Mouse (Mus musculus) spleen, adult 10 weeks (tissue): ENCODE results near the gene Tm4sf5. TPM values are rescaled to one million over a fixed set of nuclear protein-coding genes. Genes with fewer than 3 reads are reported as not detected.

Experiments
- polyA plus RNA-seq: library from polyadenylated mRNA; stranded (reverse); fragments of 350-450 nt; fragmentation: Illumina TruSeq; extraction: RNeasy Lipid Tissue Mini Kit (QIAGEN cat#74804); gene quantifications from one replicate; pipeline ENCODE4 v1.2.3, GENCODE M21; 2015; ENCODE audit warnings: low replicate concordance; ENCODE audit not compliant: insufficient read depth

The Tm4sf5 gene
- polyA plus RNA-seq = 2.2 TPM

GRCm38 (mm10) chr11:70504970-70505369 is at the start of gene Tm4sf5:
Tm4sf5 (plus strand) TSS chr11:70505244.

GRCm38 (mm10) chr11:70458688-70459600 is 46.1 kb upstream of the Tm4sf5 start, which contains the start of gene Zmynd15:
Zmynd15 (plus strand) TSS chr11:70459433.

GRCm38 (mm10) chr11:70459601-70460101 is 45.4 kb upstream of the Tm4sf5 start, which contains the start of gene Cxcl16:
Cxcl16 (minus strand) TSS chr11:70459984.

GRCm38 (mm10) chr11:70514288-70514687 is 9.2 kb downstream of the Tm4sf5 start, which contains the start of gene Vmo1:
Vmo1 (minus strand) TSS chr11:70514616.

GRCm38 (mm10) chr11:70518923-70519322 is 13.9 kb downstream of the Tm4sf5 start, which contains the start of gene Gltpd2:
Gltpd2 (plus strand) TSS chr11:70519196.

GRCm38 (mm10) chr11:70525184-70525678 is 20.2 kb downstream of the Tm4sf5 start, which contains the start of gene Psmb6:
Psmb6 (plus strand) TSS chr11:70525367.

GRCm38 (mm10) chr11:70532839-70533238 is 27.8 kb downstream of the Tm4sf5 start, which contains the start of gene Gm40193:
Gm40193 (minus strand) TSS chr11:70532939.

GRCm38 (mm10) chr11:70539877-70540587 is 35.0 kb downstream of the Tm4sf5 start, which contains the start of gene Pld2:
Pld2 (plus strand) TSS chr11:70540064.

Other genes starting within 250 kb of the Tm4sf5 start
- 8.8 TPM for gene Alox12, start 249.9 kb upstream of the Tm4sf5 start, polyA plus RNA-seq
- not detected for gene Alox12e, start 182.6 kb upstream of the Tm4sf5 start, polyA plus RNA-seq
- gene Alox15, start 153.2 kb upstream of the Tm4sf5 start, polyA plus RNA-seq = 0.58 TPM
- 11.0 TPM for gene Pelp1, start 95.2 kb upstream of the Tm4sf5 start, polyA plus RNA-seq
- 94.8 TPM for gene Arrb2, start 72.6 kb upstream of the Tm4sf5 start, polyA plus RNA-seq
- 40.8 TPM for gene Med11, start 53.3 kb upstream of the Tm4sf5 start, polyA plus RNA-seq
- gene Zmynd15, start 45.8 kb upstream of the Tm4sf5 start, polyA plus RNA-seq = 4.9 TPM
- gene Cxcl16, start 45.3 kb upstream of the Tm4sf5 start, polyA plus RNA-seq = 36.3 TPM
- gene Vmo1, start 9.4 kb downstream of the Tm4sf5 start, polyA plus RNA-seq = not detected
- not detected for gene Gltpd2, start 14.0 kb downstream of the Tm4sf5 start, polyA plus RNA-seq
- 92.2 TPM for gene Psmb6, start 20.1 kb downstream of the Tm4sf5 start, polyA plus RNA-seq
- gene Gm40193, start 27.7 kb downstream of the Tm4sf5 start, polyA plus RNA-seq = not detected
- 8.9 TPM for gene Pld2, start 34.8 kb downstream of the Tm4sf5 start, polyA plus RNA-seq
- 52.0 TPM for gene Mink1, start 57.6 kb downstream of the Tm4sf5 start, polyA plus RNA-seq
- not detected for gene 4930544D05Rik, start 110.6 kb downstream of the Tm4sf5 start, polyA plus RNA-seq
- 0.47 TPM for gene Chrne, start 114.0 kb downstream of the Tm4sf5 start, polyA plus RNA-seq
- 3.7 TPM for gene Gp1ba, start 133.9 kb downstream of the Tm4sf5 start, polyA plus RNA-seq
- gene Rnf167, start 142.0 kb downstream of the Tm4sf5 start, polyA plus RNA-seq = 203 TPM
- gene Slc25a11, start 142.2 kb downstream of the Tm4sf5 start, polyA plus RNA-seq = 93.8 TPM
- 1,849 TPM for gene Pfn1, start 149.4 kb downstream of the Tm4sf5 start, polyA plus RNA-seq
- gene Eno3, start 152.0 kb downstream of the Tm4sf5 start, polyA plus RNA-seq = 22.1 TPM
- gene Spag7, start 164.2 kb downstream of the Tm4sf5 start, polyA plus RNA-seq = 38.6 TPM
- gene Camta2, start 182.9 kb downstream of the Tm4sf5 start, polyA plus RNA-seq = 19.7 TPM
- 1.0 TPM for gene Inca1, start 194.9 kb downstream of the Tm4sf5 start, polyA plus RNA-seq
- gene Kif1c, start 195.3 kb downstream of the Tm4sf5 start, polyA plus RNA-seq = 17.2 TPM